Mouse (Mus musculus) heart, adult 11 months (tissue): ENCODE measurements around the gene Smgc.
"Not testable (repeated sequence)": the region's sequence is repeated elsewhere in the genome, so short reads cannot be mapped to it uniquely, and the experiment has no call there.

Experiments used
- DNase-seq: peaks from one replicate; pipeline ENCODE4 v3.0.0; 2022

Gene Smgc

DNA sequence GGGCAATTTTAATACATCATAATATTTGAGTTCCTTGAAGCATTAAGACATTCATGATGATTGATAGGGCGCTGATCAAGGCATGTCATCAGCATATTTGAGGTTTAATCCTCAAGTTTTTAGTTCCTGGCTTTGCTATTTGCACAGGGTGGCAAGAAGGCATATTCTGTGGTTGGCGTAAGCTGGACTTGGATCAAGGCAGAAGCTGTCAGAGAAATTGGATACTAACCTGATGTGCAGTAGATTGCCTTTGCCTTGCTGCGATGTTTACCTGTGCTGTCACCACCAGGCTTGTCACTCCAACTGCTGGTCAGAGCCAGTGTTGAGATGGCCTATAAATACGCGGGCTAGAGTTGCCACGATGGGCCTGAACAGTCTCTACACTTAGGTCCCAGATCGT is at the start of gene Smgc:
Gene Smgc, plus strand, starts transcription at position 301 of the 400 bp plus-strand sequence.
- DNase-seq: no peak

DNA sequence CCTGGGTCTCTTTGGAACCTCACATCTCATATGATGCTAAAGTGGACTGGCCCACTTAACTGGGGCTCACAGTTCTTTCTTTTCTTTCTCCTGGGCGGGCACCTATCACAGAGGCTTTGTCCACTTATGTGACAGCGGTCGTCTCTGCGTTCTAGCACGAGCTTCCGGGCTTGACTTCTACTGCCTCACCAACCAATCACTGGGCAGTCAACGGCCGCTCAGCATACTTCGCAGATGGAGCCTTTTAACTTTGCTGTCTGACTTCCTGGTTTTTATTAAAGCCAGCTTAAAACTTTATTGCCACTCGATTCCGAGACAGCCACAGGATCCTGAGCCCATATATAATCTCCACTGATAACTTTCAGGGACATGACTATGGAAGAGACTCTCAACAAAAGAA is 49.7 kb upstream of the Smgc start:
- DNase-seq: no peak

GRCm38 (mm10) chr15:91806463-91806862 is 31.6 kb upstream of the Smgc start:
- no peak for DNase-seq

DNA sequence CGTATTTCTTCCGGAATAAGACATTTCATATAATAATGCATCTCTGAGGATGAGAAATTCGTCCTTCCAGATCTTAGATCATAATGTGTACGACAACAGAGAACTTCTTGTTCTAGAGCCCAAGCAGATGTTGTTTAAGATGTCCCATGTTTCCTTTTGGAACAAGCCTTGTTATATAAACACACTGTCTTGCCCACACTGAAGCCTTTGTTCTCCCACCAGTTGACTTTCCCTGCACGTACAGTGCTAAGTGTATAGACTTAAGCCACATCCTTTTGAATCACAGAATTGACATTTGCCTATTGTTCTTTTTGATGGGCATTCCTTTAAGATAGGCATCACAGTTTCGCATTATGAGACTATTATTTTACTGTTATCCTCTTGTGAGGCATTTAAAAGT is 2.7 kb upstream of the Smgc start:
- peak; percentile 23 for DNase-seq

GRCm38 (mm10) chr15:91864130-91864529 is 26.1 kb downstream of the Smgc start:
- not testable (repeated sequence) for DNase-seq

DNA sequence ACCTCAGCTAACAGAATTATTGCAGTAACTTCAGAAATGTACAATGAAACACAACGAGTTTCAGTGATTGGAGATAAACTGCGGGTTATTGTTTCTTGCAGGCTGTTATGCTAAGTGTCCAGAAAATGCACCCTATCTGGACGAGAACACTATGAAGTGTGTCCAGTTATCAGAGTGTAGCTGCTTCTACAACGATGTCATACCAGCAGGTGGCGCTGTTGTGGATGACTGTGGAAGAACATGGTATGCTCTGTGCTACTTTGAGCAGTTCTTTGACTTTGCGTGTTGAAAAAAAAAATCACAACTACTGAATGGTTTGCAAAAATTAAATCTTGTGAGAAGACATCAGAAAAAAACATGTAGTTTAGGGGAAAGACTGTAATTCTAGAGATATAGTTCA is 62.2 kb downstream of the Smgc start:
- no peak for DNase-seq

DNA sequence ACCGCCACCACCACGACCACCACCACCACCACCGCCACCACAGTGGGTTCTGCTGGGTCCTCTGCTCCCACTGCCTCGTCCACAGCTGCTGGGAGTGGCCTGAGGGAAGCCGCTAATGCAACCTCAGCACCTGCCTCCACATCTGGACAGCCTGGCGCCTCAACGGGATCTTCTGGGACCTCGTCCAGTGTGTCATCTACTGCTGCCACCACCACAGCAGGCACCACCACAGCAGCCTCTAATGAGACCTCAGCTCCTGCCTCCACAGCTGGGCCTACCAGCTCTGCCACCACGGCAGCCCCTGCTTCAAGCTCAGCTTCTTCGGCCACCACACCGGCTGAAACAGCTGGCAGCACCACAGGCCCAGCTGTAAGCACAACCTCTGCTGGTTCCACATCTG is 69.0 kb downstream of the Smgc start:
- peak; percentile 97 for DNase-seq
